Mouse (Mus musculus) c-Kit-positive CD71-positive TER-119-negative erythroid progenitor cells, embryonic 14.5 days (primary cell): Measurements from ENCODE around the gene Cox10.
"Not testable (repeated sequence)": the region's sequence is repeated elsewhere in the genome, so short reads cannot be mapped to it uniquely, and the experiment has no call there.

Experiments used
- DNase-seq: peaks from one replicate; pipeline ENCODE4 v3.0.0-alpha.2; 2013; ENCODE audit warnings: low read depth

Cox10 gene

GRCm38 (mm10) chr11:64078956-64079726, at the start of gene Cox10:
Gene Cox10 (minus strand): TSS chr11:64079468.
- peak; percentile 86 for DNase-seq

DNA sequence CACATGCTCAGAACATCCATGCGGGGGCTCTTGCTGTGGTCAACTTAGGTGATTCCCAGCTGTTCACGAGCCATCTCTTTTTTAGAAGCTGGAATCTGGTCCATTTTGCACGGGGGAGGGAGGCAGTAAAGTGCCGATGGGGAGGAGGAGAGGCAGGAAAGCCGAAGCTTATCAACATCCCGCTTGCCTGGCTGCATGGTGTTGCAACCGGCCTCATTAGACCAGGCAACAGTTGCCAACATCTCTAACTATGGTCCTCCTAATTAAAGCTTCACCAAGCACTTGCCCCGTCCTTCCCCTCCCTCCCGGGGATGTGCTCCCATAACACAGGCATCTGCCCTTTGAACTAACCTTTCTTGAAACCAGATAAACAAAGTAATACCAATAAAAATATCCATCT, 48.7 kb upstream of the Cox10 start:
- no peak for DNase-seq

DNA sequence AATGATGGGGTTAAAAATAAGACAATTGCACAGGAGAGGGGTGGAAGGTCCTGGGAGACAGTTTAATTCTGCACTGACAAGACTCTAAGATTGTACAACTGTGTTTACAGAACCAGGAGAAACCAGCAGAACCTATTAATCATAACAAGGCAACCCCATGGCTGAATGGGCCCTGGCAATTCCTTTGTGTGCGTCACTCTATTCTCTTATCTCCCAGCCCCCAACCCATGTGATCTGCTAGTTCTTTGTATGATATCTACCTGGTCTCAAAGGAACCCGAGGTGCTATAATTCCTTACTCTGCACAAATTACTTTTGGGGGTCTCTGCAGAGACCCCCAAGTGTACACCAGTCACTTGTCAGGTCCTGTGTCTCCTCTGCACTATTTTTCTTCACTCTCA, 46.2 kb upstream of the Cox10 start:
- no peak for DNase-seq

- not testable (repeated sequence) for DNase-seq
Observed at GRCm38 (mm10) chr11:64123174-64123573, 43.9 kb upstream of the Cox10 start.

- DNase-seq = no peak
Observed at GRCm38 (mm10) chr11:64116711-64117110, 37.4 kb upstream of the Cox10 start.

DNA sequence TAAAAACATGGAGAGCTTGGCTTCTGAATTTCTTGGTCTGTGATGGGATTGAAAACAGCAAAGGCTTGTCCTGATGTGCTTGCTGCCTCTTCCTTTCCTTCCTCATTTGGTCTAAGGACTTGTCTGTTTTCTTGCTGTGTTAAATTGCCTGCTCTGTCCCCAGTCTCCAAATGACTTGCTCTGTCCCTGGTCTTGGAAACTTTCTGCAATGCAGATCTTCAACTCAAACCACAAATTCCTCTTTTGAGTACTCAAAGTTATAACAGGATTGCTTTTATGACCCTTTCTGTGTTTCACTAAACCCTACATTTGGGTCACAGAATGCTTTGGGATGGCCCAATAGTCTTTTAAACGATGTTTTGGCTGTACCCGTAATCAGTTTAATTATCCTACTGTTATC, 36.6 kb upstream of the Cox10 start:
- no peak for DNase-seq

DNA sequence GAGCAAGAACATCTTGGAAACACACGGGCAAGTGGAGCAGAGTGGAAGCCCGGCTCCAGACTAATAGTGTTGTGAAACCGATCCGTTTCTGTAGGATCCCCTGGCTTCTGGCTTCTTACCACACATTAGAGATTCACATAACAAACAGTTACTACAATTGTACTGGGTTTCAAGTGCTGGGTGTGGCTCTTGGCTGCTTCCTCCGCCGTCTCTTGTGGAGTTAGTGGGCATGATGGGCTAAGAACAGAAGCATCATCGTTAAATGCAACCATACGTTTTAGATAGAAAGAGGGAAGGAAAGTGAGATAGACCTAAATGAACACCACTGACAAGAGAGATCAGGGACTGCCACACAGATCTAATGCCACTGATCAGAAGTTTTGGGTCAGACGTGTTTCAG, 35.8 kb upstream of the Cox10 start:
- DNase-seq = no peak

DNA sequence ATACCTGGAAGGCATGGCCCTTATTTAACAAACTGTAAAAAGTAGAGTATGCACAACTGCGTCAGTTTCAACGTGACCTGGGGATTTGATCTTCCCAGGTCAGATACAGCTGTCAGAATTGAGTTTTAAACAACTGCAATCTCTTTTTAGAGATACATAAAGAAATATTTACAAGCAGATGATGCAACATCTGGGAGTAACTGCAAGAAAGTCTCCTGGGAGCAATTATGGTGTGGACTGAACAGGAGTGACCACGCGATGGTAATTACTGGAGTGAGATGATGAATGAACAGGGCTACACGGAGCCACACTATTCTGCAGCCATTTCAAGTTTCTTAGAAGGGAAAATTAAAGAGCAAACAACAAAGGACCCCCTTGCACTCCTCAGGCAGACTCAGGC, 20.8 kb upstream of the Cox10 start:
- DNase-seq = no peak

- DNase-seq = no peak
Observed at GRCm38 (mm10) chr11:64093058-64093457, 13.8 kb upstream of the Cox10 start.

DNA sequence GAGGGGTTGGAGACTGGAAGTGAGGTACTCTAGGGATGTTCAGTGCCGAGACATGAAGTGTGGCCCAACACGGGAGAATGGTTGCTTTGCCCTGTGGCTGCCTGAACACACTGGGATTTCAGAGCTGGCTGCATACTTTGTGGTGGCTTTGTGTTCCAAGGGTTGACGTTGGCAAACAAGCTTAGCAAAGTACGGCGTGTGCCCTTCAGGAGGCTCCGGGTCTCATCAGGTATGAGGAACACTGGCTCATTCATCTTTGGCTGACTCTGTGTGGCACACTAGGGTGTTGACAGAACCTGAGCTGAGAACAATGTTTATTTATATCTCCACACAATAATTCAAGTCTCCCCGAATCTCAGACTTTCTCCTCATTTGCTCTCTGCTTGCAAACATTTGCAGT, 11.9 kb upstream of the Cox10 start:
- DNase-seq = no peak

DNA sequence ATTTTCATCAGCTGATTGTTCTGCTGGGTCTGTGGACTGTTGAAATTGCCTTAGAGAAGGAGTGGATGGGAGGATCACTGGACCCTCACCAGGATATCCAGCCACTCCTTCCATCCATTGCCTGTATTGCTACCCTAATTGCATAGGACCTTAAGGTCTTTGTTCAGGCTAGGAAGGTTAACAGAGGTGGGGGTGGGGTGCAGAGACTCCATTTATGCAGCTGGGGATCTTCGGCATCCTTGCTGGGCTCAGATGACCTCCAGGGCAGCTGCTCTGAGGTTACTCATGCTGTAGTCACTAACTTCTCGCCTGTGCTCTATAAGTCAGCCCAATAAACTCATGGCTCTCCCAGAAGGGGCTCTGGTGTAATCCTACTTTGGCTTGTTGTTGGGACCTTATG, 10.4 kb upstream of the Cox10 start:
- DNase-seq = no peak

DNA sequence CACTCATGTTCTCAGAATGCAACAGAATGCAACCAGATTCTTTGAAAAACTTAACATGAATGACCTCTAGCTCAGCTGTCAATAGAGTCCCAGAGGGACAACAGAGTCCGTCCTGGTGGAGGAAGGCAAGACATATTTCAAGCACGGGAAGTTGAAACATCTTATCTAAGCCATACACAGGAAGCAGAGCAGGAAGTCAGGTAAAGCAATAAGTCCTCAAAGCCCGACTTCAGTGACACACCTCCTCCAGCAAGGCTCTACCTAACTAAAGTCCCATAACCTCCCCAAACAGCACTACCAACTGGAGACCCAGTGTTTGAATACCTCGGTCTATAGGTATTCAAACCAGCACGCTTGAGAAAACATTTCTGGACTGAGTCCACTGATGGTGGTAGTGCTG, 6.6 kb upstream of the Cox10 start:
- DNase-seq = no peak

DNA sequence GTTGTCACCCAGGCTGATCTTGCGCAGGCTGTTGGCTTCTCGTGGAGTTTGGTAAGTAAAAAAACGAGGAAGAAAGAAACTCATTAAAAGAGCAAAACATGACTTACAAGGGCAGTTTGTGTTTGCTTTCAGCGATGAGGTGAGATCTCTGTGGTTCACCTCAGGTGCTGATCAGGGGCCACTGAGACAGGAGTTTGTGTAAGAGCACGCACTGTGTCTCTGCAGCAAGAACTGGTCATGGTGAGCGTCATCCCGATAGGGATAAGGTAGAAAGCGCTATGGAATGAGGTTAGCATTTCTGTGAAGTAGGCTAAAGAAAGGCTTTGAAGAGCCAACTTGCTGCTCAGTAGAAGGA, 436 bp upstream of the Cox10 start:
- no peak for DNase-seq

- DNase-seq = no peak
Observed at GRCm38 (mm10) chr11:64076212-64076611, 3.1 kb downstream of the Cox10 start.

DNA sequence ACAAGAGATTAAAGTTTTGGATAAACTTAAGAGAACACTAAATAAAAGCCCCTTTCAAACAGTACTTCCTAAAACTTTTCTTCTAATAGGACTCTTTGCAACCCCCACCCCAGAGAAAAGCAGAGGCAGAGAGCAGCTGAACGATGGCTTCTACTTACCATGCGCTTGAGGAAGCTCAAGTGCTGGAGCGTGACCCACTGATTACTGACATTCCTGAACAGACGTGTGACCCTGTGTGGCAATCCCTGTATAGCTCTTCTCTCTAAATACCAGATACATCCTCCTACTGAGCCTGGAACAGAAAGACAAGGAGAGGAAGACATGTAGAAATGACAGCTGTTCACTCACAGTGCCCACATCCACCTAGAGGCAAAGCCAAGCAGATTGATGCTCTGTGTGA, 5.9 kb downstream of the Cox10 start:
- DNase-seq = no peak

- no peak for DNase-seq
Observed at GRCm38 (mm10) chr11:64071536-64071935, 7.7 kb downstream of the Cox10 start.

GRCm38 (mm10) chr11:64066001-64066400, 13.3 kb downstream of the Cox10 start:
- DNase-seq = no peak

- DNase-seq = no peak
Observed at GRCm38 (mm10) chr11:64063130-64063529, 16.1 kb downstream of the Cox10 start.

DNA sequence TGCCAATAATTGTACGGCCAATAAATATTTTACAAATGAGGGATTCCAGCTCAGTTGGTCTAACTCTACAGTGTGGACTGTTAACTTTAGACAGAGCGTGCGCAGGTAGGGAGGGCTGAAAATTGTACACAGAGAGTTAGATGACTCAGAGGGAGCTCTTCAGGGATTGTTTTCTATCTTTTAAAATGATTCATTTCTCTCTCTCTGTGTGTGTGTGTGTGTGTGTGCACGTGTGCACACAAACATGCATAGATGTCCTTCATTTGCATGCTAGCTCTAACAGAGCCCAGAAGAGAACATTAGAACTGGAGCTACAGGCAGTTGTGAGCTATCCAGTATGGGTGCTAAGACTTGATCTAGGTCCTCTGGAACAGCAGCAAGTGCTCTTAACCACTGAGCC, 17.0 kb downstream of the Cox10 start:
- no peak for DNase-seq

DNA sequence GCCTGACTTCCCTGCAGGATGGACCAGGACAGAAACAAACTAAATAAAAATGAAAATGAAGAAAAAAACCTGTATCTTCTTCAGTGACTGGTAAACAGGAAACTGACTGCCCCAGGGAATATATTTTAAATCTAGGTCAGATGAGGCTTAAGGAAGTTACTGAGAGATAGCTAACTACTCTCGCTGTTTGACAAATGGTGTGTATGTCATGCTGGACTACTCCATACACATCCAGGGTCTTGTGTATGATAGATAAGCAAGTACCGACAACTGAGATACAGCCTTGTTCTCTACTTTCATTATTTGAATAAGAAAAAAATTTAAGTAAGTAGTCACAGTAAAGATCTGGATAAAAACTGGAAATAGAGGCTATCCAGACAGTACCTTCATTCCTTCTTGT, 20.0 kb downstream of the Cox10 start:
- DNase-seq = no peak

DNA sequence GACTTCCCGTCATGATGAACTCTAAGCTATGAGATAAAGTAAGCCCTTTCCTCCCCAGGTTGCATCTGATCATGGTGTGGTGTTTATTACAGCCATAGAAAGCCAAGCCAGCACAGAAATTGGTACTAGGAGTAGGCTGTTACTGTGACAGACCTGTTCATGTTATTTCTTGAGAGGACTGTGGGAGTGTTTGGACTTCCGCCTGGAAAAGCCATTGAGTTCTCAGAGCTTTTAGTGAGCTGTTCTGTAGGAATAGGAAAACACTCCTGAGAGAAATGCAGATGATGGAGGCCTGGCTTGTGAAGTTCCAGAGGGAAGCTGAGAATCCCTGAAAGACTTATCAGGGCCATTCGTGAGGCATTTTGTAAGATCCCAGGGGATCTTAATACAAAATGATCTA, 20.8 kb downstream of the Cox10 start:
- DNase-seq = no peak

DNA sequence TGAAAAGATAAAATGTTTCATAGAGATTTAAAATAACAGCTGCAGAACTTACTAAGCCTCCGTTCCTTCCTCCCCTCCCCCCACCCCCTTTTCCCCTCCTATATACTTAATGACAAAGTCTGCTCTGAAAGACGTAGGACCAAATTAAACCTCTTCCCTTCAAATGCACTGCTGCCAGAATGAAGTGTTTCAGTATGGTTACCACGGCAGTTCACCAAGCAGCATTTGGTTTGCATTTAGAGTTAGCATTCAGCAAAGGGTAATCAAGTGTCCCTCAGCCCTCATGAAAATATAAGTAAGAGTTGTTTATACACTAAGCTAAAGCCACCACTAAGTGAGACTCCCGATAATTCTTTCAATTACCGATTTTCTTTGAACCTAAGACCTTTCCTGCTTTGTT, 25.9 kb downstream of the Cox10 start:
- no peak for DNase-seq

DNA sequence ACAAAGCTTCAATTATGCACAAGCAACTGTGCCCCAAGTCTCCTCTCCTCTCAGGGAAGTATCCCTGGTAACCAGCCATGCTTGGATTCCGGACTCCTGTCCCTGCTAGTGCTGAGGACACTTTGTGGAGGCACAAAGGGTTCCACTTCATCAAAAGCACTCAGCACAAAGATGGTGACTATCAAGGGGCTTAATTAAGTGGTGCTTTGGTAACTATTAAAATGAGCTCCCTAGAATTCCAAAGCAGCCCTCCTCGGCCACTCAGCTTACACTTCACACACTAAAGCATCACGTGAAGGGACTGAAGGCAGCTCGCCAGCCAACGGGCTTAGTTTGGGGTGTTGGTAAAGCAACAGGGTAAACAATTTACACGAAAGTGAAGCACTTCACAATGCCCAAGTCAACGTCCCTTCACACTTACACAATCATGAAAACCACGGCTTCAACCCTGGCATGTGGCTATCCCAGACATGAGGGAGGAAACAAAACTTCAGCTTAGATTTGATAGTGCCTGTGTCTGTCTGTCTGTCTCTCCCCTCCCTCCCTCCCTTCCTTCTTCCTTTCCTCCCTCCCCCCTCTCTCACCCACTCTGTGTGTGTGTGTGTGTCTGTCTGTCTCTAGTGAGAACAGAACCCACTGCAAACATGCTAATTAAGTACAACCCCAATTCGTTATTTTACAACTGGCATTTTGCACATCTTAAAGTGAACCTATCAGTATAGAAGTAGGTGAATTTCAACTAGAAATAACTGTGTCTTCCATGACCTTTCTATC, 27.9 kb downstream of the Cox10 start:
- no peak for DNase-seq

DNA sequence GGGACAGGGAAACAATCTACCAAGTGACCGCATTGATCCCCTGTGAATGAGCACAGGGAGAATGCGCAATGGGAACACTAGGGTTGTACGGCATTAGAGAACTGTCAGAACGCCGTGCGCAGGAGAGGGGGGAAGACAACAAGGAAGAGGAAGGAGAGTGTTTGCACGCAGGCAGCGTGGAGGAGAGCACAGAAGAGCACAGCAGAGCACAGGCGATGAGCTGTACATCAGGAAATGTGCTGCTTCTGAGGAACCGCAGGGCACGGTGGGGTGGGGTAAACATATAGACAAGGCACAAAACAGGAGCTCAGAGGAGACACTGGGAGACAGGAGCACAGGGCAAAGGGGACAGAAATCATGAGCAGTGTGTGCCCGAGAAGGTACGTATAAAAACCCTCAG, 31.8 kb downstream of the Cox10 start:
- DNase-seq = no peak
